Mouse (Mus musculus): ENCODE results near the gene Sptb. TPM values are rescaled to one million over a fixed set of nuclear protein-coding genes. Genes with fewer than 3 reads are reported as not detected.
A peak's percentile ranks its signal among the peaks of the same experiment; 100 is the strongest.

The Sptb gene
- total RNA-seq, 2 experiments from 2014 or later, result 62.2 to 62.6 TPM

DNA sequence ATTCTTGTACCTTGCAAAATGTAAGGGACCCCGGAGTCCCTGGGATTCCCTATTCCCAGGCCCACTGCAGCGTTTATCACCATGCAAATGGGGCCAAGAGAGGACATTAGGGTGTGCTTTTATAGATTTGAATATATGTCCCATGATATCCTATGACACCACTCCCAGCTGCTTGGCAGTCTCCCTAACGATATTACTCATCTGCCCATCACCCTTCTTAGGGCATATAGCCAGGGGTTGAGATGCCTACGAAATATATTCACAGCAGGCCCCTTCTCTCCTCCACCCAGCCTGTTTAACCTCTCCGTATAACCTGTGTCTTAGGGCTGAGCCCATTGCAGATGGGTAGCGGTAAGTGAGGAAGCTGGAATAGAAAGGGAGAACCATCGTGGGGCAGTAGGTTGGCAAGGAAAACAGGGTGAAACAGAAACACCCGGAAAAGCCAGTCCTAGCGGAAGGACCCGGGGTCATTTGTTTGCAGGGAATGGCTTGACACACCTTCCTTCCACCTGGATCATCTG, 169.6 kb downstream of the Sptb start:
- DNase-seq, result no peak

DNA sequence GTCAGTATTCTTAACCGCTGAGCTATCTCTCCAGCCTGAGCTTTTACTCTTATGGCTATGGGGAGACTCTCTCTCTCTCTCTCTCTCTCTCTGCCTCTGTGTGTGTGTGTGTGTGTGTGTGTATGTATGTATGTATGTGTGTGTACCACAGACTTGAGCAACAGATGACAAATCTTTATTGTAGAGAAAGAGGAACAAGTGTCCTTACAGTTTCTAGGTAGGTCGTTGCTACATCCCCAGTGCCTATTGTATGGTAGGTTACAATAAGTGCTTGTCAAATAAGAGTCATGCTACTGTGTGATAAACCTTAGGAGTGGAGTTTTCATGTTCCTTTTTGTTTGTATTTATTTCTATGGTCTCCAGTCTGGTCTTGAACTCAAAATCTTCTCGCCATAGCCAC, 170.2 kb downstream of the Sptb start:
- no peak for DNase-seq

DNA sequence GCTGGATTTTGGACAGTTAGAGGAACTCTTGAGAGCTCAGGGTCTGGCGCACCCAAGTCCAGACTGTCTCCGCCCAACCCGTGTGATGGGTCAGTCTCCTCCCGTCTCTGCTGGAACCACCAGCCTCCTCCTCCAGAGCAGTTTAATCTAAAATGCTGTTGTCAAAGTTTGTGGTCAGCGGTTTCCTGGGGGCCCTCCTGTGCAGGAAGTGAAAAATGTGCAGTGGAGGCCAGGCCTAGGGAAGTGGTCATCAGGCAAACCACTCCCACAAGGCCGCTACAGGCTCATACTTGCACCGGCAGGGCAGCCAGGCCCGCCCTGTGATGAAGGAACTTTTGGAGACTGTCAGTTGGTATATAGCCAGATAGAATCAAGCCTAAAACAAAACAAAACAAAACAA, 172.9 kb downstream of the Sptb start:
- peak; percentile 49 for DNase-seq

DNA sequence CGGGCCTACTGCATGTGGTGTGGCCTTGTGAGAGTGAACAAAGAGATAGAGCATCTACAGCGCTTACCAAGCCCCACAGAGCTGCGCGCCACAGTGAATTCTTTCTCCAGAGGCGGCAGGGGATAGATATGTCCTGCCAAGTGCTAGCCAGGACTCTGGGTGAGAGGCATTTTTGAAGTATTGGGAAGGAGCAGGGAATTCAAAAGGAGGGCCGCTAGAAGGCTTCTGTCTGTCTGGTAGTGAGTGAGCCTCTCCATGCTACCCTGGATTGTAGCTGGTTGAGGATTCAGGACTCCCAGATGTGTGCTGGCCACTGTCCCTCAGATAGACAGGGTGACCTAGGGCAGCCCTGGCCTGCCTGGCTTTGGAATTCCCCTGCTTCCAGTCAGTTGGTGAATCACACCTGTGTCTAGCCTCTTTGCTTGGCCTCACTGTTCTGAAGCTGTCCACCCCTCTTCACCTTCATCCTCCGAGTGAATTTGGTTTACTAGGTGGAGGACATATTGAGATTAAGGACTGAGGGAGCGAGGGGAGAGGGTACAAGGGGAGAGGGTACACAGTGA, 173.7 kb downstream of the Sptb start:
- no peak for DNase-seq

DNA sequence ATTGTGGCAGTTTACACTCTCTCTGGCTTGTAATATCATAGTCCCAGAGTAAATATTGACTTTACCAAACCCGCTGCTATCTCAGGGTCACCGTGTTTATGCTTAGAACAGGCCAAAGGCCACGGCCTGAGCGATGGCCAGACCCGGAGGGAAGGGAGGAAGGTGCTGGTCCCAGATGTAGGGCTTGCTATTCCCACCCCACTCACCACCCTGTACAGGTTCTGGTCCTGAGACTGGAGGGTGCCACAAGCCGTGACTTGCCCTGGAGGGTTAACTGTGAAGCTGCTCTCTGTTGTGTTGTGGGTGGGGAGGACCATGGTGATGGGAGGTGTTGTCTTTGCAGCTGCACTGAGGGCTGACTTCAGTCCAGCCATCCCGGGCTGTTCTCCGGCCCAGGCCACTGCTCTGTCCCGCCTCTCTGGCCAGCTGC, 174.9 kb downstream of the Sptb start:
- peak; percentile 59 for DNase-seq

DNA sequence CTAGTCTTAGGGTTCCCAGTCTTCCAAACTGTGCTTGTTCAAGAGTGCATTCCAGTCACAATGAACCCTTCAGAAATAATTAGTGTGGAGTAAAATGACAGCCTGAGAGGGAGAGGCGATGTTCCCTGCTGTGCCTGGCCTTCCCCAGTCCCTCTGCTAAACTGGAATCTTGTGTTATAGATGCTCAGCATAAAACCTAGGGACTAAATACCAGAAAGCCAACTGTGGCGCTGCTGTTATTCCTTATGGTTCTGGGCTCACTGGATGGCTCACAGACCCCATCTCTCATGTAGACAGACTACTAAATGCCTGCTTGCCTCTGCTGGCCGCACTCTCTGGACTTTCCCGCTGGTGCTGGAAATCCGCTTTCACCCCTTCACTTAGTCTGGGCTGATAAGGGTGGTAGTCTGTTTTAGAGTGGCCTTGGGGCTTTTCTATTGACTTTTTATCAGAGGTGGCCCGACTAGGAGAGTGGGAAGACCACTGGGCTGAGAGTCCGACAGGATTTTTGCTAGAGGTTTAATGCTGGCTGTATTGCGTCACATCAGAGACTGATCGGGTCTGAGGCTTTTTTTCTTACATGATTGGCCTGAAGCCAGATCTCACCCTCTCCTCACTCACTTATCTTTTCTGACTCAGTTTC, 175.6 kb downstream of the Sptb start:
- no peak for DNase-seq

DNA sequence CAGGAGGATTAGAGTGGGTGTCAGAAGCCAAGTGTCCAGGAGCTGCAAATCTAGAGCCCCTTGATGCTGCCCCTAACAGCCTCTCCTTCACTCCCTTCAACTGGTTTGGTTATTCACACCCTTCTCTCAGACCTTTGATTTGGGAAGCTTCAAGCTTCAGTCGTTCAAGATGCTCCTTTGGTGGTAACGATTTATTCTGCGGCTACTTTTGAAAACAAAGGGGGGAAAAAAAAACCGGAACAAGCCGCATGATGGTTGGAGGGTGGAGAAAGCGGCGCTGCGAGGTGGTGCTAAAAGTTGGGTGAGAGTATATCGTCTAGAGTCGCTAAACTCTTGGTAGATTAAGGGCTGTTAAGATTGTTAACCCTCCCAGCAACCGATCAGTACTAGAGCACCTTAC, 176.1 kb downstream of the Sptb start:
- no peak for DNase-seq

DNA sequence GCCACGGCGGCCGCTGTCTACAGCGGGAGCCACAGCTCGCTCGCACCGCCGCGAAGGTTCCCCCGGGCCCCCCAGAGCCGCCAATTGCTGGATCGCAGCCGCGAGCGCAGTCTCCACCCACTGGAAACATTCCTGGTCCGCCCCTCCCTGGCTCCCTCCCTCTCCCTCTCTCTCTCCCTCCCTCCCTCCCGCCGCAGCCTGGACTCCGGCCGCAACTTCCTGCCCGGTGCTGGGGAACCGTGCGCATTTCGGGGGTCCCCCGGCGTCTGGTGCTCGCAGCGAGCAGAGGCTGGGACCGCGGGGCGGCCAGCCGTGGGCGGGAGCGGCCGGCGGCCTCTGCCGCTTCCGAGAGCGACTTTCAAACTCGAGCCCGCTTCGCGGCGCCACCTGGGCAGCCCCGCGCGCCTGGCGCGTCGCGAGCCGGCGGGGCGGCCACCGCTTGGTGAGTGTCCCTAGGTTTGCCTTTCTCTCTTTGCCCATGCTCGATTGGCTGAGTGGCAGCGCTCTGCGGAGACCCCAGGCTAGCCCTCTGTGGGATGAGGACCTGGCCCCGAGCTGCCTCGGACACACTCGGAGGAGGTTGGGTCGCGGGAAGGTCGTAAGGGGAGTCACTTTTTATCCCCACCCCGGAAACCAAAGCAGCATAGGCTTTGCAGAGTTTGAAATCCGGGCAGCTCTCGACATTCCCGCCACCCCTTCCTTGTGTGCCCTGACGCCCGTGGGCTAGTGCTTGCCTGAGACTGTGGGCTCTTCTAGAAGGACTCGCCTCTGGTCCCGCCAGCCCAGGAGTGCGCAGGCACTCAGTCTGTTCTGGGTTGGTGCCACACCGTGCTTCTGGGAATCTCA, 176.7 kb downstream of the Sptb start:
- peak; percentile 86 for DNase-seq

DNA sequence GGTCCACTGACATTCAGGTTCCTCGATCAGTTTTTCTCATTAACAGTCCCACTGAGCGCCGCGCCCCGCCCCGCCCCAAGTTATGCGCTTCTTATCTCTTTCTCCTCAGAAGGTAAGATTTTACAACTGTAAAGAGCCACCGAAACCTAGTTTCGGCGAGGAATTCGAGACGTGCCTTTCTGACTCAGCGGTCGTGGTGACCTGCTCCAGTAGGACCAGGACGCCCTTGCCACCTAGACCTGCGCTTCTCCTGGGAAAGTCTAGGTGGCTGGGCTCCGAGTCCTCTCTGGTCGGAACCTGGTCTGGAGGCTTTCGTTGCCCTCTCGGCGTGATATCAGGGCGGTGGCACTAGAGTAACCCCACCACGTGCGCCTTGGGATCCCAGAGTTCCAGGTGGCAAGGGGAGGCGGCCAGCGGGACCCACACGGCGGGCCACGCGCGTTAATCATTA, 177.4 kb downstream of the Sptb start:
- no peak for DNase-seq

DNA sequence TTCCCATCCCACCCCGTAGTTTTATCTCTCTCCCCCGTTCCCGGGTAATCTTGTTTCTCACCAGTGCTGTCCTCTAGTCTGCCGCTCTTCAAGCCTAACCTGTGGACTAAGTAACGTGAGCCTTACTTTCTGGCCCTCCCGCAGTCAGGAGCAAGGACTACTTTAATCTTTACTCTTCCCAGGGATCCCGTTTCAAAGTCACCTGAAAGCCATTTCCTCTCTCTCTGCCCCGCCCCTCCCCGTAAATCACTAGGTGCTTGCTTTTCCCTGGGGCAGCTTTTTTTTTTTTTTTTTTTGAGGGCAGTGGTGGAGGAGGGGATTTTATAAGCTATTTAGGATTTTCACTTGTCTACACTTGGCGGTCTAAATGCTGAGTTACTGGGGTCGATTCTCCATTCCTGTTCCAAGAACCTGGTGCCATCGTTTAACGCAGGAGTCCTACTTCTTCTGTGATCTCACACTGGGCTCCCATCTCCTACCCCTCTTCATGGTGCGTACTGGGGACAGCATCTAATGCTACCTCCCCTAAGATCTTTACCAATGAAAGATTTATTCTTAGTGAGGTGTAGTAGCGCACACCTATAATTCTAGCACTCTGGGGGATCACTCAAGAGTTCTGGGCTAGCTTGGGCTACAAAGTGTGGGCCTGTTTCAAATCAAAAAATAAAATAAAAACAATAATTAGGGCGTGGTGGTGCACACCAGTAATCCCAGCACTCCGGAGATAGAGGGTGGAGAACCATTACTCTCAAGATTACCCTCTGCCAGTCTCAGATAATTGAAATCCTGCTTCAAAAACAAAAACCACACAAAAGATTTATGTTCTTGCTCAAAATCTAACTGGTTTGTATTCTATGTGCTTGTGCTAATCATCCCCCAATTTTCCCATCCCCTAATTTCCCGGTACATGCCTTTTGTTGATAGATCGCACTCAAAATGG, 178.1 kb downstream of the Sptb start:
- DNase-seq, result no peak

DNA sequence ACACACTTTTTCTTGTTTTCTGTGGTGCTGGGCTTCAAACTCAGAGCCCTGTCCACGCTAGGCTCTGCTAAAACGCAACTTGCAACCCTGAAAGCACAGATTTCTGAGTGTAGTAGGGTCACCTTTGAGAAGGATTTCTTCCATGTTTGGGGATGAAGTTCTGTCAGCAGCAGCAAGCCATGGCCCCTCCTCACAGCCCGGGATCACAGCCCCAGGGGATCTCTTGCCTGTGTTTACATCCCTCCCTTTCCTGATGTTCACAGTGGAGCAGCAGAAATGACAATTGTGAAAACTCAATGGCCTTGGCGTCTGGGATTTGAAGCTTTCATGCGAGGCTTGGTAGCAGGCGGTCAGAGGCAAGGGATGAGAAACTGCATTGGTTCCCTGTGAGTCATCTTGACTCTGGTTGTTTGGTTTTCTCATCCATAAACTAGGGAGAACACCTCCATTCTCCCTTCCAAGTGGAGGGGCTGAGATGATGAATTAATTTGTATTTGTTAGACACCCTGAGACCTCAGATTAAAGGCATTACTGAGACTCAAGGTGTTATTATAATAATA, 179.7 kb downstream of the Sptb start, which contains the start of gene Plekhg3:
Gene Plekhg3, plus strand, starts transcription at position 312 of the 560 bp plus-strand sequence.
- DNase-seq, result no peak

Small RNA genes lying within 50 kb of the gene (microRNA-seq; reads per million reads assigned to microRNA genes)
- gene Mir5135, result 0.69 to 1.4 reads per million in 2 experiments

Other genes with a start within 250 kb of the Sptb start
- gene Plekhg3, start 179.7 kb downstream of the Sptb start, total RNA-seq (2021), result 10 to 100 TPM; 29.5 TPM
- 10 to 100 TPM; 83.0 to 86.7 TPM for gene Churc1, start 55.0 kb upstream of the Sptb start, total RNA-seq (2021)
- gene Fntb, start 55.0 kb upstream of the Sptb start, total RNA-seq (2021), result 10 to 100 TPM; 18.4 to 20.7 TPM
- not detected for gene Gpx2, start 85.0 kb upstream of the Sptb start, total RNA-seq (2021)
- 1 to 10 TPM; 2.6 to 3.6 TPM for gene Rab15, start 112.4 kb upstream of the Sptb start, total RNA-seq (2021)

Data from heart, postnatal 4 days (tissue).